Mouse (Mus musculus) bone marrow macrophage, adult 2 months (primary cell): ENCODE measurements around the gene Ewsr1.

Source experiments
- CTCF ChIP-seq: IDR thresholded peaks from 2 replicates; pipeline ENCODE4 v1.5.1; 2012; ENCODE audit warnings: low read depth, mild to moderate bottlenecking, low read length, moderate library complexity
- POLR2A ChIP-seq: IDR thresholded peaks from 2 replicates; pipeline ENCODE4 v1.6.1; 2012; ENCODE audit warnings: mild to moderate bottlenecking, low read depth, low read length, borderline replicate concordance

DNA sequence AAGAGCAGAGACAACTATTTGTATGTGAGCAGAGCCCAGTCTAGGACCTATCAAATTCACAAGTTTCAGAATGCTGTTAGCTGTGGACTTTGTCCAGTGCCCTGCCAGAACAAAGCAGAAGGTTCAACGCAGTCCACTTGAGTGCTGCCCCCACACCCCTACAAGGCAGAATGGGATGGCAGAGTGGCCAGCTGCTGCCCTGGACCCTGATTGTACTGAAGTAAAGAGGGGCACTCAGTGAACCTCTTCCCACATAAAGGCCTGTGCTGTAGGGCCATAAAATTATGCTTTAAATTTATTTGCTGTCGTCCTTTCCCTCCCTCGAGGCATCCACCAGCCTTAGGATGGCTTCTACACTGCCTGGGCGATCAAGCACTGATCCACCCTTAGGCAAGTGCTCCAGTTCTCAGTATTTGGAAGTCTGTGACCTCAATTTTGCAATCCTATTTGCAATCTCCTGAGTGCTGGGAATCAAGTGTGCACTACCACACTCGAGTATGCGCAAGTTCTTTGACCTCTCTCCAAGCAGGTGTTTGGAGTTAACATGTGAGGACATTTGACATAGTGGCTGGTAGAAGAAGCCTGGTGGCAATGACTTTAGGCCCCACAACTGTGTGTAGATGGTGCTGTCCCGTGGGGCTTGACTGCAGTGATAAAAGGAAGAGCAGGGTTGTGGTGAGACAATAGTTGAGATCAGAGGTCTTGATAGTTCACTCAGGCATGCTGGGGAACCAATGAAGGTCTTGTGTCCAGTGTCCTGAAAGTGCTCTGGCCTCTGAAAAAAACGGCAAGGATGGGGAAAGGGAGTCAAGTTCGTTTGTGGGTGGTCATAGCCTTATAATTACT is 30.7 kb downstream of the Ewsr1 start:
- TF ChIP-seq POLR2A (no peak), CTCF (no peak)
